Mouse (Mus musculus) midbrain, embryonic 16.5 days (tissue): ENCODE data around the gene Akap13. TPM values are rescaled to one million over a fixed set of nuclear protein-coding genes. Genes with fewer than 3 reads are reported as not detected.

Experiments
- ATAC-seq: fragments of 200-750 bp; cut with Nextera tagmentation; 2 replicates; pipeline ENCODE4 v1.8.0; 2017; ENCODE audit warnings: moderate TSS enrichment
- H3K27ac ChIP-seq: fragments of 300-500 bp; sonication (generic); 2 replicates; pipeline ENCODE4 v1.5.1; 2014; ENCODE audit warnings: mild to moderate bottlenecking, low read length, mixed read lengths
- H3K27me3 ChIP-seq: fragments of 300-500 bp; sonication (generic); 2 replicates; pipeline ENCODE4 v1.6.1; 2014; ENCODE audit warnings: low read depth, low read length, mixed read lengths; ENCODE audit not compliant: control insufficient read depth, insufficient read depth
- H3K36me3 ChIP-seq: fragments of 300-500 bp; sonication (generic); 2 replicates; pipeline ENCODE4 v1.6.1; 2014; ENCODE audit warnings: mild to moderate bottlenecking, low read length, moderate library complexity, mixed read lengths; ENCODE audit not compliant: control insufficient read depth, insufficient read depth
- H3K4me1 ChIP-seq: fragments of 300-500 bp; sonication (generic); 2 replicates; pipeline ENCODE4 v1.6.1; 2014; ENCODE audit warnings: mild to moderate bottlenecking, low read length, mixed read lengths; ENCODE audit not compliant: control insufficient read depth, insufficient read depth
- H3K4me2 ChIP-seq: fragments of 300-500 bp; sonication (generic); 2 replicates; pipeline ENCODE4 v1.6.1; 2014; ENCODE audit warnings: mild to moderate bottlenecking, low read length, mixed read lengths
- H3K4me3 ChIP-seq: fragments of 300-500 bp; sonication (generic); 2 replicates; pipeline ENCODE4 v1.5.1; 2014; ENCODE audit warnings: low read depth, mild to moderate bottlenecking, low read length, moderate library complexity, mixed read lengths
- H3K9ac ChIP-seq: fragments of 300-500 bp; sonication (generic); 2 replicates; pipeline ENCODE4 v1.6.1; 2014; ENCODE audit warnings: low read depth, low read length, mixed read lengths
- H3K9me3 ChIP-seq: fragments of 300-500 bp; sonication (generic); replicated peaks from 2 replicates; pipeline ENCODE4 v1.6.1; 2014; ENCODE audit warnings: mild to moderate bottlenecking, low read length, mixed read lengths; ENCODE audit not compliant: control insufficient read depth, poor library complexity, severe bottlenecking
- WGBS: fragments of 180-500 bp; shearing (Covaris S2); extraction: QIAGEN DNeasy Blood & Tissue Kit; methylation state at CpG from one replicate; pipeline ENCODE4 v1.1.7; 2014; 5-methylcytosine and 5-hydroxymethylcytosine counted together
- polyA plus RNA-seq: library from polyadenylated mRNA; unstranded; fragments of >200 nt; fragmentation: Nextera tagmentation; extraction: Ambion mirVana; gene quantifications from 2 replicates; pipeline ENCODE4 v1.2.1, GENCODE M21; 2015

Akap13 gene
- polyA plus RNA-seq, 1 experiment from 2014 or later, result 10.7 TPM

DNA sequence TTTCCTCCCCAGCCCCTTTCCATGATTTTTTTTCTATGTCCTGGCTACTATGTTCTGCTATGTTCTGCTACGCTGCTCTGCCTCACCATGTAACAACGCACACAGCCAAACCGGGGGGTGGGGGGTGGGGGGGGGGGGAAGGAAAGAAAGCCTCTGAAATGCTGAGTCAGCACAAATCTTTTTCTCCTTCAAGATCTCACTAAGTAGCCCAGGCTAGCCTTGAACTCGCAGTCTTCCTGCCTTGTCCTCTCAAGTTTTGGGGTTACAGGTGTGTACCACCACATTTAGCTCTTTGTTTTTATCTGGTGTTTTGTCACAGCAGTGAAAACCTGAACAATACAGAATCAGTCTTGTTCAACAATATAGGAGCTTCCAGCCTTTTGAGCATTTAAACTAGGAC is 15.8 kb upstream of the Akap13 start:
- no peaks in the 10 kb centered on the region for H3K27me3 ChIP-seq
- no peak for ATAC-seq
- 100% methylated on average over 3 of the region's 4 CpGs for WGBS
- H3K27ac ChIP-seq, result no peak overlapping the region
- no peaks in the 10 kb centered on the region for H3K36me3 ChIP-seq
- H3K4me1 ChIP-seq, result no peaks in the 10 kb centered on the region
- no peak overlapping the region for H3K9ac ChIP-seq
- no peak overlapping the region for H3K4me2 ChIP-seq
- H3K4me3 ChIP-seq, result no peak overlapping the region
- no peaks in the 10 kb centered on the region for H3K9me3 ChIP-seq

DNA sequence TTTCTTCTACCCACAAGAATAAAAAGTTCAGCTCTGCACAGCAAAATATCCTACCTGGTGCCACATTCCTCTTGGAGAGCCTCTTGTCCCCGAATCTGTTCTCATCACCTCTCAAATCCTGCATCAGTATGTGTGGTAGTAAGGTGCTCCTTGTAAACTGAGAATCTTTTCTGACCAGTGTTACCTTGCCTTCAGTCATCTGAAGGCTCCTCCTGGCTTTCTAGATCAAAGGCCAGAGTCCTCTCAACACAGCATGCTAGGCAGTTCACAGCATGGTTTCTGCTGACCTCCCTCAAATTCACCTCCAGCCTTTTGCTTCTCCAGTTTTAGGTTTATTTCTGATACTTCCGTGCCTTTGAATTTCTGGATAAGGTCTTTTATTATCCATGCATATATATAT is 15.1 kb upstream of the Akap13 start:
- no peak for ATAC-seq
- WGBS, result 87% methylated on average over 2 of the region's 2 CpGs
- Histone ChIP-seq H3K27me3 (no peaks in the 10 kb centered on the region), H3K4me3 (no peak overlapping the region), H3K36me3 (no peaks in the 10 kb centered on the region), H3K9ac (no peak overlapping the region), H3K27ac (no peak overlapping the region), H3K4me1 (no peaks in the 10 kb centered on the region), H3K4me2 (no peak overlapping the region), H3K9me3 (no peaks in the 10 kb centered on the region)

DNA sequence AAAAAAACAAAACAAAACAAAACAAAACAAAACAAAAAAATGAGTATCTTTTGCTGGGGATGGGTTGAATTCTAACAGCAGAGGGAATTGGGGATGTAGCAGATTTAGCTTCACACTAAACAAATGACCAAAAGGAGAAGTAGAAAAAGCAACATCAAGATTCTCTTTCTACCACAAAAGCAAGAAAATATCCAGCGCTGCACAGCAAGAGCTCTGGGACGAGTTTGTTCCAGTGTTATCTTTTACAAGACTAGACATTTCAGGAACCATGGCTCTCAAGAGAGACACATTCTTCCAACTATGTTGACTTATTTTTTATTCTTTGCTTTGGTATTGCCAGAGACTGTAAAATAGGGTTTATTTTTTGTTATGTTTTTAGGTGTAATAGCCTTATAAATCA is 13.4 kb upstream of the Akap13 start:
- Histone ChIP-seq H3K9ac (no peak overlapping the region), H3K36me3 (no peaks in the 10 kb centered on the region), H3K27ac (no peak overlapping the region), H3K4me2 (no peak overlapping the region), H3K27me3 (no peaks in the 10 kb centered on the region), H3K4me3 (no peak overlapping the region), H3K9me3 (no peaks in the 10 kb centered on the region), H3K4me1 (no peaks in the 10 kb centered on the region)
- no peak for ATAC-seq
- WGBS, result 83% methylated on average over 2 of the region's 2 CpGs

DNA sequence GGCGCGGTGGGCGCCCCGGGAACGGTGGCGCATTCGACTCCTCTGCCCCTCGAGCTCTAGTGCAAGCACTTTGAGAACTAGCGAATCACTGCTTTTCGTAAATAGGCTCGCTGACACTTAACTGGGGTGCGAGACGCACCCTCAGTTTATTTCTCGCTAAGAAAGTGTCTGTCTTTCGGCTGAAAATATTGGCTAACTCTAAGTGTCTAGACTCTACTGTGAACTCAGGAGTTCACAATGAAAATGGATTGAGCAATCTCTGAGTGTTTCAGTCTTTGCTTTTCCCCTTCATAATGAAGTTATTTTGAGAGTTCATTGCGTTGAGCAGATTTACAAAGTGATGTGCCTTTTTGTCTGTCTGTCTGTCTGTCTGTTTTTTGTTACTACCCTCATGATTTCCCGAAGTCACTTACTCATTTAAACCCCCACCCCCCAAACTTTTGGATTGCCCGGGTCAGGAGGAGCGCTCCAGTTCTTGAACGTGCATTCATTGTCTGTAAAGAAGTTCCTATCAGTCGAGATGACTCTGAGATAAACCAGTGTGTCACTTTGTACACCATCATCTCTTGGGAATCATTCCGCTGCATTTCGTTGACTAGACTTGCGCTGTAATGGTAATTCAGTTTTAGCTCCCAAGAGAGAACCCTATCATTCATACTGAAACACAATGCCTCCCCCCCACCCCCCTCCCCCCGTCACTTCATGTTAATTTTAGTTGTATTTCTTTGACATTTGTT is 986 bp downstream of the Akap13 start:
- ATAC-seq, result no peak
- WGBS, result under 1% methylated on average over 24 of the region's 25 CpGs

DNA sequence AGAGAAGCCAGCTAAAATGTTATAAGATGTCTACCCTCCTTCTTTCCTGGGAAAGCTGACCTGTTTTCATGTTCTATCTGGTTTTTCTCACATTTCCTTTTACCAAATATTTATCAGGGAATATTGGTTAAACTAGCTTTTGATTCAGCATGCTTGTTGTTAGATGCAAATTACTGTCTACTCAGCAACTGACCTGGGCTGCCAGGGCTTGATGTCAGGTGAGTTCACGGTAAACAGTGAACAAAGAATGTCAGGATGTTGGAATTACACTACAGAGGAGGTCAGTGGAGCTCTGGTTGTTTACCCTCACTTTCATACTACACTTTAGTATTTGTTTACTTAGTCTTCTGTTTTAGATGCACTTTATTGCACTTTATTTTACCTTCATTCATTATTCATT is 5.0 kb downstream of the Akap13 start:
- Histone ChIP-seq H3K27me3 (no peaks in the 10 kb centered on the region), H3K36me3 (no peaks in the 10 kb centered on the region), H3K4me2 (no peak overlapping the region), H3K27ac (no peak overlapping the region), H3K9ac (no peak overlapping the region), H3K4me1 (peaks cover 8% of the 10 kb centered on the region), H3K9me3 (no peaks in the 10 kb centered on the region), H3K4me3 (no peak overlapping the region)
- 79% methylated on average over 1 of the region's 1 CpGs for WGBS
- no peak for ATAC-seq

More for the DNA sequence above, 986 bp downstream of the Akap13 start:
- Histone ChIP-seq H3K4me1 (peaks cover 8% of the 10 kb centered on the region), H3K27me3 (no peaks in the 10 kb centered on the region), H3K36me3 (no peaks in the 10 kb centered on the region), H3K9ac (peak overlapping the region; percentile 85), H3K9me3 (no peaks in the 10 kb centered on the region), H3K4me2 (peak overlapping the region; percentile 68), H3K27ac (peak overlapping the region; percentile 92), H3K4me3 (peak overlapping the region; percentile 94)

DNA sequence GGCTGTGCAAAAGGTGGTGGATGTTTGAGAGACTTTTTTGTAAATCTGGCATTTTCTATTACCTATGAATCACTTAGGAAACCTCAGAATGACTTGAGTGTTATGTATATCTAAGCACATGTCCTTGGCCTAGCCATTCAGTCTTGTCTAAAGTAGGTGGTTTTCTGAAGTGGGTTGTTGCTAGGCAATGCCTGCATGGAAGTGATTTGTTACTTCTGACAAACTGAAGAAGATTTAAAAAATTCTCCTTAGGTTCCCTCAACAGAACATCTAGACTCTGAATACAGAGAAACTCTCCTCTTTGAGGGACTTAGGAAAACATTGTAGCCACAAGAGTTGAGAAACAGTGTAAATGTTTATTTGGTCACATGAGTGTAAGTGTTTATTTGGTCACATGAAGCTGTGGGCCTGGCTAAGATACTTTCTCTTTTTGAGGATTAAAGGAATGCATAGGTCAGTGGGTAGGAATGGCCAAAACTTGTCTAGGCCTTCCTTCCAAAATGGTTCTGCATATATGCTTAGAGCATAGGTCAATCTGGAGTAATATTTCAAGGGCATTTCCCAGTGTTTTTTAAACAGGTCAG is 8.3 kb downstream of the Akap13 start:
- no peak overlapping the region for H3K4me3 ChIP-seq
- no peak overlapping the region for H3K4me2 ChIP-seq
- no peak overlapping the region for H3K27ac ChIP-seq
- H3K36me3 ChIP-seq, result no peaks in the 10 kb centered on the region
- H3K9ac ChIP-seq, result no peak overlapping the region
- no peaks in the 10 kb centered on the region for H3K9me3 ChIP-seq
- no peaks in the 10 kb centered on the region for H3K27me3 ChIP-seq
- no peak for ATAC-seq
- no peaks in the 10 kb centered on the region for H3K4me1 ChIP-seq

DNA sequence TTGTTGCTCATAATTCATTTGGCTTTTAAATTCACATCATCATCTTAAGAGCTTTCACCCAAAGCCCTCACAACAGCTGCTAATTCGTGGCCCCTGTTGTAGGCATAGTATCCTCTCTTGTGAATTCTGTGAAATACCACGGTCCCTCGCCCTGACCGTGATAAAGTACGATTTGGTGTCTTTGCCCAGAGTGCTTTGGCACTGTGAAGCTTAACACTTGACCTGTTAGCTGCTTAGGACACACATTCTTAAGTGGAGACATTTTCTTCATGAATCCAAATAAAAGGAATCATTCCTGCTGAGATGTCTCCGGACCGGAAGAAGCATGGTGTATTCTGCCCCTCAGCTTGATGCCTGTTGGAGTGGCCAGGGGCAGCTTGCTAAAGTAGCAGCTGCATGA is 12.5 kb downstream of the Akap13 start:
- WGBS, result 36% methylated on average over 7 of the region's 7 CpGs
- H3K9me3 ChIP-seq, result no peaks in the 10 kb centered on the region
- H3K27me3 ChIP-seq, result no peaks in the 10 kb centered on the region
- no peaks in the 10 kb centered on the region for H3K36me3 ChIP-seq
- H3K27ac ChIP-seq, result no peak overlapping the region
- ATAC-seq, result no peak
- H3K4me2 ChIP-seq, result no peak overlapping the region
- H3K4me1 ChIP-seq, result no peaks in the 10 kb centered on the region; the same call in 1 of the 2 replicates
- no peak overlapping the region for H3K9ac ChIP-seq
- no peak overlapping the region for H3K4me3 ChIP-seq

DNA sequence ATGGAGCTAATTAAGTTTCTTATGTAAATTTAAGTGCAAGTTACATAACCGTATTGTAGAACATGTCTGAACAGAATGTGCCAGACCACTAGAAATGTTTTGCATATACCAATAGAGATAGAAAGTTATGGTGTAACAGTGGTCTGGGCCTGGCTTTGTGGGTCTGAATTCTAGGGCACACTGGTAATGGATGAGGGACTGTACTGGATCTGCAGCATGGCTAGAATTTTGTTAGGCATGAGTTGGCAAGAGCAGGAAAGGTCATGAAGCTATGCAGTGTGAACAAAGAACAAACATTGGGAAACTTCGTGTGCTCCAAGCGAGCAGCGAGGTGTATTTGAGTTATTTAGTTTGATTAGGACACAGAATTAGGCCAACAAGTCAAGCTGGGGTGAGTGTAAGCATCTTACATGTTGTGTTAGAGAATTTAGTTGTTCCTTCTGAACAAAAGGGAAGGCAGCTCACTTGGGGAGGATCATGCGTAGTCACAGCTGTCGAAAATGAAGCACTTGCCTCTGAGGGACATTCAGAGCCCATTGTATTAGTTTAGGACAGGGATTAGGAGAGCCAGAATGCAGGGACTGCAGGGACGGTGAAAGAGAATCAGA is 15.1 kb downstream of the Akap13 start:
- Histone ChIP-seq H3K4me2 (no peak overlapping the region), H3K36me3 (no peaks in the 10 kb centered on the region), H3K27me3 (no peaks in the 10 kb centered on the region), H3K27ac (no peak overlapping the region), H3K9ac (no peak overlapping the region), H3K4me3 (no peak overlapping the region), H3K4me1 (no peaks in the 10 kb centered on the region; the same call in 1 of the 2 replicates), H3K9me3 (no peaks in the 10 kb centered on the region)
- no peak for ATAC-seq
- 16% methylated on average over 7 of the region's 7 CpGs for WGBS
